Mouse (Mus musculus) heart, adult 2 months (tissue): ENCODE measurements at regions not wholly inside any gene's neighbourhood (a gene's known extent, or its start where the extent isn't known, plus 50 kb on each side); places are given as distances from the start of the nearest gene placed in this dataset.

ENCODE experiments used
- CTCF ChIP-seq: fragments of 200-600 bp; IDR thresholded peaks from 2 replicates; pipeline ENCODE4 v1.8.1; 2022; ENCODE audit warnings: antibody characterized with exemption, mild to moderate bottlenecking, moderate library complexity
- EP300 ChIP-seq: fragments of 200-500 bp; IDR thresholded peaks from 2 replicates; pipeline ENCODE4 v1.6.1; 2011; ENCODE audit warnings: low read depth, low read length, control low read depth; ENCODE audit not compliant: insufficient read depth
- POLR2A ChIP-seq: fragments of 200-500 bp; IDR thresholded peaks from 2 replicates; pipeline ENCODE4 v1.6.1; 2011; ENCODE audit warnings: mild to moderate bottlenecking, low read depth, low read length, control low read depth; ENCODE audit not compliant: insufficient read depth

- TF ChIP-seq CTCF, result no peak
- no peak for TF ChIP-seq POLR2A
- TF ChIP-seq EP300, result no peak
These were observed 153.4 kb downstream of the Adamts15 start for GRCm38 (mm10) chr9:30768665-30769434.
